Mouse (Mus musculus) cerebellum, adult (tissue): Measurements from ENCODE around the gene Ecel1.

Experiments used
- ATAC-seq: cut with Nextera tagmentation; 2 replicates; pipeline ENCODE4 v1.9.2; 2017; ENCODE audit warnings: mild to moderate bottlenecking, moderate library complexity, mixed read lengths; ENCODE audit not compliant: insufficient number of reproducible peaks, low FRiP score, low TSS enrichment

Ecel1 gene

GRCm38 (mm10) chr1:87106536-87106935 lies 49.8 kb downstream of the Ecel1 start:
- ATAC-seq, result no peak

DNA sequence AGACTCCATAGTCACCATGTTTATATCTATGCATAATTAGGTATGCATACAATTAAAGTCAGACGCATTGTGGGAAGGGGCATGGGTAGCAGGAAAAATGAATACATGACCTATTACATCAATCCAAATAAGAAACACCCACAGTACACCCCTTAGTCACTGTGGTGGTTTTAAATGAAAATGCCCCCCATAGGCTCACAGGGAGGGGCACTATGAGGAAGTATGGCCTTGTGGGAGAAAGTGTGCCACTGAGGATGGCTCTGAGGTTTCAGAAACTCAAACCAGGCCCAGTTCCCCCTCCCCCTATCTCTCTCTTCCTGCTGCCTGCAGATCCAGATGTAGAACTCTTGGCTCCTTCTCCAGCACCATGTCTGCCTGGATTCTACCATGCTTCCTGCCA lies 52.4 kb downstream of the Ecel1 start:
- ATAC-seq, result no peak

DNA sequence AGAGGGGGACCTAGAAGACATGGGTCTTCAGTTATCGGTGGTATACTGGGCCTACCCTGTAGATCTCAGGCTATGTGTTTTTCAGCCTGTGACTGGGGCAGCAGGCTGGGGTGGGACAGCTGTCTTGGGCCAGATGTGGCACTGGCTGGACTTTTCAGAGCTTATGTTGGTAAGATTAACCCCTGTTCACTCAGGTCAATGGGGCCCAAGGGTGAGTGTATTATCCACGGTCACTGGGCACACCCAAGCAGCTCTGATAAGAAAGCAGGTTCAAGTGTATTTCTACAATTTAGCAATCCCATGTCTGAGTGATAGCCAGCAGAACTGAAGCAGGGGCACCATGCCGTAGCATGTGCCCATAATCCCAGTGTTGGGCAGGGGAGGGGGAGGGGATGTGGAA lies 54.2 kb downstream of the Ecel1 start:
- ATAC-seq, result no peak

DNA sequence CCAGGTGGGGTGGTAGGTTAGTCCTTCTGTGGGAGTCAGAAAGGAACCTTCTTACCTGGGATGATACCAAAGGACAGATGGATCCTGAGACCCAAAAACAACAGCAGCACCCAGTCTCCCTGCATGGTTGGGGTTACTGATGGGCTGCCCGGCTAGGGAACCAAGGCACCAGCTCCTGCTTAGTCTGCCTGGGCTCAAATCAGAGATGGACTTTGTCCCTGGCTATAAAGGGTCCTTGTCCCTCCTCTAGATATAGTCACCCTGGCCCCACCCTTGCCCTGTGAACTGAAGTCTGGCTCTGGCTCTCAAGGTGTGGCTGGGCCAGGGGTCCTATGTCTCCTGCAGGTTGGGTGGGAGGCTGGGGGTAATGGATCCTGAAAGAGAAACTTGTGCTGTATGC lies 54.9 kb downstream of the Ecel1 start, which contains the start of gene Alpi:
Gene Alpi, minus strand, starts transcription at position 196 of the 400 bp plus-strand sequence.
- ATAC-seq, result no peak

GRCm38 (mm10) chr1:87098358-87098975 lies 57.9 kb downstream of the Ecel1 start:
- ATAC-seq, result no peak
